Mouse (Mus musculus) midbrain, embryonic 11.5 days (tissue): Measurements from ENCODE around the gene Gmnc. TPM values are rescaled to one million over a fixed set of nuclear protein-coding genes. Genes with fewer than 3 reads are reported as not detected.

Source experiments
- ATAC-seq: fragments of 200-750 bp; cut with Nextera tagmentation; 2 replicates; pipeline ENCODE4 v1.8.0; 2017; ENCODE audit warnings: moderate TSS enrichment, moderate library complexity; ENCODE audit not compliant: low FRiP score
- DNase-seq: peaks from one replicate; pipeline ENCODE4 v3.0.0; 2015; ENCODE audit warnings: low spot score; ENCODE audit errors: missing footprints
- H3K27ac ChIP-seq: fragments of 300-500 bp; sonication (generic); 2 replicates; pipeline ENCODE4 v1.5.1; 2014; ENCODE audit warnings: low read depth, low read length
- H3K27me3 ChIP-seq: fragments of 300-500 bp; sonication (generic); 2 replicates; pipeline ENCODE4 v1.6.1; 2014; ENCODE audit warnings: mild to moderate bottlenecking, low read length, moderate library complexity, mixed read lengths; ENCODE audit not compliant: control insufficient read depth, insufficient read depth
- H3K36me3 ChIP-seq: fragments of 300-500 bp; sonication (generic); 2 replicates; pipeline ENCODE4 v1.6.1; 2014; ENCODE audit warnings: mild to moderate bottlenecking, low read length, moderate library complexity, mixed read lengths; ENCODE audit not compliant: control insufficient read depth, insufficient read depth
- H3K4me1 ChIP-seq: fragments of 300-500 bp; sonication (generic); 2 replicates; pipeline ENCODE4 v1.6.1; 2014; ENCODE audit warnings: low read length; ENCODE audit not compliant: control insufficient read depth, insufficient read depth
- H3K4me2 ChIP-seq: fragments of 300-500 bp; sonication (generic); 2 replicates; pipeline ENCODE4 v1.6.1; 2014; ENCODE audit warnings: mild to moderate bottlenecking, moderate library complexity
- H3K4me3 ChIP-seq: fragments of 300-500 bp; sonication (generic); 2 replicates; pipeline ENCODE4 v1.5.1; 2014; ENCODE audit warnings: low read depth, low read length
- H3K9ac ChIP-seq: fragments of 300-500 bp; sonication (generic); 2 replicates; pipeline ENCODE4 v1.6.1; 2014; ENCODE audit warnings: low read length
- H3K9me3 ChIP-seq: fragments of 300-500 bp; sonication (generic); 2 replicates; pipeline ENCODE4 v1.6.1; 2016; ENCODE audit warnings: low read length; ENCODE audit not compliant: control insufficient read depth
- WGBS: fragments of 180-500 bp; shearing (Covaris S2); extraction: QIAGEN DNeasy Blood & Tissue Kit; methylation state at CpG from one replicate; pipeline ENCODE4 v1.1.7; 2014; 5-methylcytosine and 5-hydroxymethylcytosine counted together
- polyA plus RNA-seq: library from polyadenylated mRNA; unstranded; fragments of >200 nt; fragmentation: Nextera tagmentation; extraction: Ambion mirVana; gene quantifications from 2 replicates; pipeline ENCODE4 v1.2.1, GENCODE M21; 2014

Gene Gmnc
- polyA plus RNA-seq, result not detected in 2 replicates

DNA sequence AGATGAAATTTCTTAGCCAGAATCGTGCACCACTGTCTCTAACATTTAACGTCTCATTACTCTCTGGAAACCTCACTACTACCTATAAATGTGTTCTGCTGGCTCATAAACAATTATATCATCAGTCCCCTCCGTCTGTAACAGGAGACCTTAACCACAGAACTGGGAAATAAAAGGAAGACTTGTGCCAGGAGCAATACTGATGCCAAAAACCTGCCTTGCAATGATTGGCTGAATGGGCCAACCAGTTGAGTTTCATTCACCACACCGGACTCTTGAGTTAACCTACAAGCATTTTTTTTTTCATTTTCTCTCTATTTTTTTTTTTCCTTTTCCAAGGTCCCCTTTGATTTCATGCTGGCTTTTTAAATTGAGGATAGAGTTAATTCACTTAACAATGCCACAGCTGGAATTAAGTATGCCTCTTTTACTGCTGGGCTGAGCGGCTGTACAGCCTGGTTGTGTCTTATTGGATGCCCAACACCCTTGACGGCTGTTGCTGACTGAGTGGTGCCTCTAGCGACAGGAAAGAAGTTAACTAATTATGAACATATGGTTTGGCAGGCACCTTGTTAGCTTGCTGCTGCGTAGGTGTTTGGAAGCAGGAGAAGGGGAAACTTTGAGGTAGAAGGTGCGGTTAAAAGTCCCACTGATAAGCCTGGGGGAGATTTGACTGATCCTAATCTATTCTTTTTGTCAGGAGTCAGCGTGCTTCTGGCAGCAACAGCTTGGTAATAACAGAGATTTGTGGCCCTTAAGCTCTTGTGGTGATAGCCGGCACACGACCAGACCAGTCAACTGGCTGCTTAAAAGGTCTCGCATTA is at the start of gene Gmnc:
Gene Gmnc, minus strand, starts transcription at position 176 of the 824 bp plus-strand sequence.
- Histone ChIP-seq H3K4me1 (no peaks in the 10 kb centered on the region), H3K27me3 (no peaks in the 10 kb centered on the region), H3K36me3 (no peaks in the 10 kb centered on the region), H3K9me3 (no peaks in the 10 kb centered on the region), H3K9ac (no peak within 1 kb of the TSS), H3K27ac (no peak within 1 kb of the TSS), H3K4me3 (no peak within 1 kb of the TSS), H3K4me2 (no peak within 1 kb of the TSS)
- 50% methylated on average over 13 of the region's 13 CpGs for WGBS
- ATAC-seq (no peak), DNase-seq (no peak)

DNA sequence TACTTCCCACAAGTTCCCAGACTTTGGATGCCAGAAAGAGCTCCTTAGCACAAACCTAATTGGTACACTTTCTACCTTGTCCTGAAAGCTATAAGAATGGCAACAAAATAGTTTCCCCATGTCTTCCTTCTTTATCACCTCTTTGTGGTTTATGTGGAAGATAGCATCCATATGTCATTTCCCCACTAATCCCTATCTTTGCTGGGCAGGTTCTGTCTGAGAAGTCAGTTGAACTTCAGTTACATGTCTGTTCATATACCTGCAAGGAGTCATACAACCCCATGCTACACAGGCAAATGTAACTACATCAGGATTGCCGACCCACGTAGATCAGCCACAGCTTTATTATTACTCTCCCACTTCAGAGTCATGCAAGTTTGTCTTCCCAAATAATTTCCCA is 35.8 kb upstream of the Gmnc start:
- Histone ChIP-seq H3K36me3 (no peaks in the 10 kb centered on the region), H3K4me2 (no peak overlapping the region), H3K9ac (no peak overlapping the region), H3K4me3 (no peak overlapping the region), H3K27me3 (no peaks in the 10 kb centered on the region), H3K27ac (no peak overlapping the region), H3K4me1 (no peaks in the 10 kb centered on the region), H3K9me3 (no peaks in the 10 kb centered on the region)
- DNase-seq (no peak), ATAC-seq (no peak)
- 92% methylated on average over 2 of the region's 2 CpGs for WGBS

GRCm38 (mm10) chr16:27026226-27026625 is 34.8 kb upstream of the Gmnc start:
- Histone ChIP-seq H3K27me3 (no peaks in the 10 kb centered on the region), H3K9ac (no peak overlapping the region), H3K9me3 (no peaks in the 10 kb centered on the region), H3K27ac (no peak overlapping the region), H3K4me1 (no peaks in the 10 kb centered on the region), H3K4me3 (no peak overlapping the region), H3K36me3 (no peaks in the 10 kb centered on the region), H3K4me2 (no peak overlapping the region)
- WGBS, result 90% methylated on average over 4 of the region's 4 CpGs
- ATAC-seq, result no peak
- DNase-seq, result no peak

GRCm38 (mm10) chr16:27022746-27023145 is 31.3 kb upstream of the Gmnc start:
- H3K27ac ChIP-seq, result no peak overlapping the region
- WGBS, result 89% methylated on average over 2 of the region's 2 CpGs

GRCm38 (mm10) chr16:27017309-27017708 is 25.9 kb upstream of the Gmnc start:
- no peaks in the 10 kb centered on the region for H3K27me3 ChIP-seq
- DNase-seq (no peak), ATAC-seq (no peak)
- WGBS, result 35% methylated on average over 4 of the region's 4 CpGs
- no peak overlapping the region for H3K9ac ChIP-seq
- no peak overlapping the region for H3K4me3 ChIP-seq
- H3K36me3 ChIP-seq, result no peaks in the 10 kb centered on the region
- no peaks in the 10 kb centered on the region for H3K4me1 ChIP-seq
- no peaks in the 10 kb centered on the region for H3K9me3 ChIP-seq
- no peak overlapping the region for H3K4me2 ChIP-seq
- H3K27ac ChIP-seq, result no peak overlapping the region

More at GRCm38 (mm10) chr16:27022746-27023145, 31.3 kb upstream of the Gmnc start:
- H3K36me3 ChIP-seq, result no peaks in the 10 kb centered on the region
- ATAC-seq, result no peak
- no peaks in the 10 kb centered on the region for H3K4me1 ChIP-seq
- no peak overlapping the region for H3K9ac ChIP-seq
- DNase-seq, result no peak
- H3K27me3 ChIP-seq, result no peaks in the 10 kb centered on the region
- no peak overlapping the region for H3K4me3 ChIP-seq
- no peaks in the 10 kb centered on the region for H3K9me3 ChIP-seq
- no peak overlapping the region for H3K4me2 ChIP-seq

DNA sequence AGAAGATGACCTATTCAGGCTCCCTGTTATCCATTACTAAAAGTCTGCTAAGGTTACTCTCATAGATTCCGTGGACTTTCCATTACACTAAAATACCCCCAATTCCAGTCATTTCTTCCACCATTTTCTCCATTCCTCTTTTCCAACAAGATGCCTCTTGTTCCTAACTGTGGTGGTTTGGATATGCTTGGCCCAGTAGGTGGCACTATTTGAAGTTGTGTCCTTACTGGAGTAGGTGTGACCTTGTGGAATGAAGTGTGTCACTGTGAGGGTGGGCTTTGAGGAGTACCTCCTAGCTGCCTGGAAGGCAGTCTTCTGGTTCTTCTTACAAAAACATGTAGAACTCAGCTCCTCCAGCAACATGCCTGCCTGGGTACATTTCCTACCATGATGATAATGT is 11.3 kb upstream of the Gmnc start:
- WGBS, result 94% methylated on average over 1 of the region's 1 CpGs
- H3K27me3 ChIP-seq, result no peaks in the 10 kb centered on the region
- H3K27ac ChIP-seq, result no peak overlapping the region
- H3K36me3 ChIP-seq, result no peaks in the 10 kb centered on the region
- no peak overlapping the region for H3K9ac ChIP-seq
- H3K4me2 ChIP-seq, result no peak overlapping the region
- H3K4me3 ChIP-seq, result no peak overlapping the region
- DNase-seq (no peak), ATAC-seq (no peak)
- no peaks in the 10 kb centered on the region for H3K4me1 ChIP-seq
- no peaks in the 10 kb centered on the region for H3K9me3 ChIP-seq

DNA sequence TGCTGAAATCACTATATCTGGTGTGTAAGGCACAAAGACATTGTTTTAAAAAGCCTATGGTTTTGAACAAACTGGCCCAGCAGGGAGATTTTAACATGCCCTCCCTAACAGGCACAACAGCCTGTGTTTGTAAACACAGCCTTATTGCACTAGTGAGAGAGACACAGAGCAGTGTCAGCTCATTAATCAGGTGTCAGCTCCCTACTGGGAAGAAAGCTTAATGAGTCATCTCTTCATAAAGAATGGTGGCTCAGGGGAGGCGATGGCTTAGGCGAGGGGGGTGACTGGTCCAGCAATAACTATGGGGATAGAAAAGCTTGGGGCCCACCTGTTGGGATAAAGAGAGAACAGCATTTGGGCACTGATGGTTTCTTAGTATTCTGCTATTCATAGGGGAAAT is 8.1 kb upstream of the Gmnc start:
- ATAC-seq, result no peak
- Histone ChIP-seq H3K9me3 (no peaks in the 10 kb centered on the region), H3K4me1 (no peaks in the 10 kb centered on the region), H3K4me2 (no peak overlapping the region), H3K9ac (no peak overlapping the region), H3K27ac (no peak overlapping the region), H3K4me3 (no peak overlapping the region), H3K36me3 (no peaks in the 10 kb centered on the region), H3K27me3 (no peaks in the 10 kb centered on the region)
- DNase-seq, result no peak
- WGBS, result 6% methylated on average over 2 of the region's 2 CpGs

DNA sequence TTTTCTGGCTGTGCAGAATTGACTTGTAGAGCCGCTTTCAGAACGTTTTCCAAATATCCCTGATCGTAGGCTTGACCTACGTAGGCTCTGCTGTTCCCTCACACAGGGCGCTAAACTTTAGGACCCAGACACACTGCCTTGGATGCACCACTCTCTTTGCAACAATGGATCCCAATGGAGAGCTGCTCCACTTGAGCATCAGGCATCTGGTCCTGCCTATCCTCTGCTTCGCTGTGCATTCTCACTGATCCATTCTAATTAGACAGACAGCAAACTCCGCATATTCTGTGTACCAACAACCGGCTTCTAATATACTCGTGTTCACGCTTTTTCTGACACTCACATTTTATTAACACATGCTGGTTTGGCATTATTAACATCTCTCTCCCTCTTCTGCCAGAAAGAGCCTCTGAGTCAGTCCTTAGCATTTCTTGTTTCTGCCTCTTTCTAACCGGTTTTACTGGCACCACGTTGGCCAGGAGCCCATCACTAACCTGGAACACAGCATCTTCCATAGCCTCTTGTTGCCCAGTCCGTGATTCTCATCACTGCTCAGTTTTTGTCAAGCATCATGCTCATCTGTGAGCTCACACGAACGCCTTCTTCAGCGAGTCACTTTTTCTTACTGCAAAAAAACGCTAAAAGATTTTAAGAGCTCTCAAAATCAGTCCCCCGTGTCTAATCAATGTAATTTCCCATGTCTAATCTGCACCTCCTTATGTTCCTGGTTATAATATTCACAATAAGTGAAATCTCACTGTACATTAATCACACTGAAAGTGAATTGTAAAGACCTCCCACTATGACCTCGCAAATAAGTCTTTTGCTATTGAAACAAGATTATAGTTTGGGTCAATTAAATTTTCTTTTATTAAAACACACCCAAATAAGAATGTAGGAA is 1.8 kb downstream of the Gmnc start:
- DNase-seq (no peak), ATAC-seq (no peak)
- Histone ChIP-seq H3K27me3 (no peaks in the 10 kb centered on the region), H3K4me1 (no peaks in the 10 kb centered on the region), H3K4me2 (no peak overlapping the region), H3K9ac (no peak overlapping the region), H3K36me3 (no peaks in the 10 kb centered on the region), H3K9me3 (no peaks in the 10 kb centered on the region), H3K4me3 (no peak overlapping the region), H3K27ac (no peak overlapping the region)
- WGBS, result 81% methylated on average over 19 of the region's 19 CpGs

DNA sequence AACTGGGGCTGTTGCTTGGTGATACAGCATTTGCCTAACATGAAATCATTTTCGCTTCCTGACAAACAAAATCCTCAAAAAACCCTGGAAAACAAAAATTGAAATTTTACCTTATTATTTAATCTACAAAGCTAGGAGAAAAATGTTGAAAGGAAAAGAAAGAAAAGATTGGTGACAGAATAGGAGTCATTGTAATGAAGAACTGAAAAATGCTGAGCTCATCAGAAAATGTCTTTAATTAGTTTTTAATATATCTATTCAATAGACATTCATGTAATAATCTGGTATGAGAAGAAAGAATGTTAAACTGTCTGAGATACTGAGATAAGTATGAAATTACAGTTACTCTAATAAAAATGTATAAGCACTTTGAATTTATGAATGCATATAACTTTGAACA is 3.3 kb downstream of the Gmnc start:
- H3K27ac ChIP-seq, result no peak overlapping the region
- 86% methylated on average over 1 of the region's 1 CpGs for WGBS
- H3K27me3 ChIP-seq, result no peaks in the 10 kb centered on the region
- no peaks in the 10 kb centered on the region for H3K4me1 ChIP-seq
- H3K36me3 ChIP-seq, result no peaks in the 10 kb centered on the region
- ATAC-seq (no peak), DNase-seq (no peak)
- H3K4me3 ChIP-seq, result no peak overlapping the region
- no peaks in the 10 kb centered on the region for H3K9me3 ChIP-seq
- H3K4me2 ChIP-seq, result no peak overlapping the region
- no peak overlapping the region for H3K9ac ChIP-seq
